Mouse (Mus musculus) cortical plate, adult 2 months (tissue): ENCODE data around the gene Cpne4.

Experiments
- CTCF ChIP-seq: fragments of 200-500 bp; IDR thresholded peaks from 2 replicates; pipeline ENCODE4 v1.5.1; 2011; ENCODE audit warnings: mild to moderate bottlenecking, control low read depth, low read length; ENCODE audit not compliant: insufficient read depth; ENCODE audit errors: extremely low read depth
- POLR2A ChIP-seq: fragments of 200-500 bp; IDR thresholded peaks from 2 replicates; pipeline ENCODE4 v1.6.1; 2011; ENCODE audit warnings: mild to moderate bottlenecking, low read length, control low read depth; ENCODE audit not compliant: insufficient read depth; ENCODE audit errors: extremely low read depth

GRCm38 (mm10) chr9:104581921-104582624 is 35.0 kb downstream of the Cpne4 start:
- no peak for TF ChIP-seq CTCF
- no peak for TF ChIP-seq POLR2A
